Mouse (Mus musculus) E14TG2a.4 (cell line): ENCODE data around the gene Cox7a2l.

Experiments used
- H3K27me3 ChIP-seq: 2 replicates; pipeline ENCODE4 v1.6.1; 2014; ENCODE audit warnings: low read length, control low read depth; ENCODE audit not compliant: insufficient read depth
- H3K36me3 ChIP-seq: 2 replicates; pipeline ENCODE4 v1.6.1; 2014; ENCODE audit warnings: low read length, control low read depth; ENCODE audit not compliant: insufficient read depth
- H3K4me1 ChIP-seq: replicated peaks from 2 replicates; pipeline ENCODE4 v1.6.1; 2014; ENCODE audit warnings: low read depth, low read length, control low read depth
- H3K4me3 ChIP-seq: replicated peaks from 2 replicates; pipeline ENCODE4 v1.5.1; 2014; ENCODE audit warnings: mild to moderate bottlenecking, low read length
- H3K9me3 ChIP-seq: 2 replicates; pipeline ENCODE4 v1.6.1; 2014; ENCODE audit warnings: low read length, control low read depth
- CTCF ChIP-seq: conservative IDR thresholded peaks from 2 replicates; pipeline ENCODE4 v1.5.1; 2014; ENCODE audit warnings: low read length
- NANOG ChIP-seq: IDR thresholded peaks from 2 replicates; pipeline ENCODE4 v1.6.1; 2014; ENCODE audit warnings: borderline replicate concordance, low read length, mixed read lengths
- POU5F1 ChIP-seq: IDR thresholded peaks from 2 replicates; pipeline ENCODE4 v1.6.1; 2014; ENCODE audit warnings: low read length, borderline replicate concordance

Cox7a2l gene

DNA sequence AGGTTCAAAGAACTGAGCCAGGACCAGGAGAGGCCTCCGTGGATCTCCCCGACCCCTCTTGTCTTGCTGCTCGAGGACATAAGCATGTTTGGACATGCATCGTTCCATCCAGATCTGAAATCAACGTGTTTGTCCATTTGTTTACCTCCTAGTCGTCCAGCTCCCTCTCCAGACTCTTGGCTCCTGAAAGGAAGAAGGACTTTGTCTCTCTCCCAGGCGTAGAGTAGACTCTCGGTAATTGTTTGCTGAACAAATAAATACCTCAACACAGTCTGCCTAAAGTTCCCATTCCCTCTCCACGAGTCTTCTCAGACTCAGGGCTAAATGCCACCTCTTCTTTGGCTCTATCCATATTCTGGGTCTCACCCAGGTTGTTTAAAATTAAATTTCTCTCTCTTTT is 16.0 kb upstream of the Cox7a2l start:
- Histone ChIP-seq H3K4me1 (peaks cover 30% of the 10 kb centered on the region), H3K4me3 (no peak overlapping the region), H3K9me3 (peaks cover 6% of the 10 kb centered on the region), H3K36me3 (peaks cover 4% of the 10 kb centered on the region; the same call in 1 of the 2 replicates), H3K27me3 (no peaks in the 10 kb centered on the region)
- no peak for TF ChIP-seq NANOG
- TF ChIP-seq POU5F1: no peak
- TF ChIP-seq CTCF: no peak

DNA sequence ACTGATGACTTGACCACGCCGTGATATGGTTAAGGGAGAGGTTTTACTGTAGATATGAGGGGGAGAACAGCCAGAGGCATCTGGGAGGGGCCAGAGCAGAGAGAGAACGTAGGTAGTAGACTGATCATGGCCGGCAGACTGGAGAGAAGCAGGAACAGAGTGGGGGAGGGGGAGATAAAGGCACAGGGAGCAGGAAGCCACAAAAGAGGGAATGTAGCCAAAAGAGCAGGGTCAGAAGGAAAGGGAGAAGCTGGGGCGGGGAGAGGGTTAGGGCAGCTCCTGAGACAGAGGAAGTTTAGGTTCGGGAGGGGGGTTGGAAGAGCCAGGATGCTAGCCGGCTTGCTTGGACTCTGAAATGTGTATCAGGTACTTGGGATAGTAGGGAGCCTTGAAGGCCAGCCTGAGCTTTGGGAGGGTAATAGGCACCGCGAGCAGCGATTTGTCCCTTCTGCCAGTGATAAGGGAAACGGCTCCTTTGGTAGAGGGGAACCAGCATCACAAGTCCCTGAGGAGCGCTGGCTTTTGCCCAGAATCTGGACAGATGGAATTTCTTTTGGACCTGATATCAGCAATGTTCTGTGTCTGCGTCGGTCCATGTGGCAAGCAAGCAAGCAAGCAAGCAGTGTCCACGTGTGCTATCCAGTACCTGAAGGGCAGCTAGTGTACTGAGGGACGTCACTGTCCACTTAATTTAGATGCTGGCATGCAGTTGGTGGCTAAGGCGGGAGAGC is 10.7 kb upstream of the Cox7a2l start:
- H3K9me3 ChIP-seq: no peaks in the 10 kb centered on the region
- peaks cover 4% of the 10 kb centered on the region; the same call in 1 of the 2 replicates for H3K36me3 ChIP-seq
- TF ChIP-seq CTCF: no peak
- TF ChIP-seq POU5F1: no peak
- TF ChIP-seq NANOG: no peak
- no peaks in the 10 kb centered on the region for H3K27me3 ChIP-seq
- peak overlapping the region; percentile 73 for H3K4me3 ChIP-seq
- peaks cover 73% of the 10 kb centered on the region for H3K4me1 ChIP-seq

DNA sequence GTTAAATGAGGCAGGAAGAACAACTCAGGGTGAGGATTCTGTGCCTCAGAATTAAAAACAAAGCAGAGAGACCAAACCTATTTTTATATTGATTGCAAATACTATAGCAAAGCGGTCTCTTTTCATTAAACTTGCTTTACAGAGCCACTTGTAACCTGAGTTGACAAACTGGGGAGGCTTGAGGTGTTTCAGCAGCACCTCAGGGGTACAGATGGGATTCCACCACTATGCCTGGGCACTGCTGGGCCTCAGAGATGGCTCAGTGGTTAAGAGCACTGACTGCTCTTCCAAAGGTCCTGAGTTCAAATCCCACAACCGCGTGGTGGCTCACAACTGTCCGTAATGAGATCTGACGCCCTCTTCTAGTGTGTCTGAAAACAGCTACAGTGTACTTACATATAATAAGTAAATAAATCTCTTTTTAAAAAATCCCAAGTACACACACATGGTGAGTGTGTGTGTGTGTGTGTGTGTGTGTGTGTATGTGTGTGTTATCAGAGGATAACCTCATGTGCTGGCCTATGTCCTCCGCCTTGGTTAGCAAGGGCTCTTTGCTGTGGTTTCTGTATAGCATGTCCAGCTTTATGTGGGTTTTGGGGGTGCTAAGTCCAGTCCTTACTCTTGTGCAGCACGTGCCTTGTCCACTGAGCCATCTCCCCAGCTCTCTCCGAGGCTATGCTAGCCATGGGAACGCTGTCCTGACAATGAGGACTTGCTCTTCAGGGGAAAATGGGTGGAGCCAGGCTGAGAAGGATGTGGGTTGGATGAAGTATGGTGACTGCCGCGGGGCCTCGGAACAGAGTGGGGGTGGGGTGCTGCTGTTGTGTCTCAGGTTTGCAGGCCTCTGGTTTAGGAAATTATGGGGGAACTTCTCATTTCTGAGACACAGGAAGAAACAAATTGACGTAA is 9.7 kb upstream of the Cox7a2l start:
- TF ChIP-seq POU5F1 (no peak), CTCF (no peak), NANOG (no peak)
- peaks cover 75% of the 10 kb centered on the region for H3K4me1 ChIP-seq
- peak overlapping the region; percentile 80 for H3K4me3 ChIP-seq
- H3K9me3 ChIP-seq: no peaks in the 10 kb centered on the region
- H3K27me3 ChIP-seq: no peaks in the 10 kb centered on the region
- peaks cover 4% of the 10 kb centered on the region; the same call in 1 of the 2 replicates for H3K36me3 ChIP-seq

GRCm38 (mm10) chr17:83526091-83526561 is 9.0 kb upstream of the Cox7a2l start:
- no peaks in the 10 kb centered on the region for H3K27me3 ChIP-seq
- peaks cover 4% of the 10 kb centered on the region; the same call in 1 of the 2 replicates for H3K36me3 ChIP-seq
- peak overlapping the region; percentile 80 for H3K4me3 ChIP-seq
- TF ChIP-seq NANOG (no peak), POU5F1 (no peak), CTCF (no peak)
- peaks cover 81% of the 10 kb centered on the region for H3K4me1 ChIP-seq
- no peaks in the 10 kb centered on the region for H3K9me3 ChIP-seq

- peaks cover 85% of the 10 kb centered on the region for H3K4me1 ChIP-seq
These were observed 8.5 kb upstream of the Cox7a2l start for GRCm38 (mm10) chr17:83525596-83525995.

GRCm38 (mm10) chr17:83524753-83525152 is 7.6 kb upstream of the Cox7a2l start:
- H3K27me3 ChIP-seq: no peaks in the 10 kb centered on the region
- peaks cover 83% of the 10 kb centered on the region for H3K4me1 ChIP-seq
- peak overlapping the region; percentile 80 for H3K4me3 ChIP-seq
- no peaks in the 10 kb centered on the region for H3K9me3 ChIP-seq
- TF ChIP-seq POU5F1 (no peak), NANOG (no peak), CTCF (no peak)
- peaks cover 14% of the 10 kb centered on the region for H3K36me3 ChIP-seq

More at GRCm38 (mm10) chr17:83525596-83525995, 8.5 kb upstream of the Cox7a2l start:
- H3K4me3 ChIP-seq: peak overlapping the region; percentile 80
- no peaks in the 10 kb centered on the region for H3K27me3 ChIP-seq
- TF ChIP-seq POU5F1: no peak
- no peak for TF ChIP-seq CTCF
- no peak for TF ChIP-seq NANOG
- H3K36me3 ChIP-seq: peaks cover 5% of the 10 kb centered on the region
- H3K9me3 ChIP-seq: no peaks in the 10 kb centered on the region

DNA sequence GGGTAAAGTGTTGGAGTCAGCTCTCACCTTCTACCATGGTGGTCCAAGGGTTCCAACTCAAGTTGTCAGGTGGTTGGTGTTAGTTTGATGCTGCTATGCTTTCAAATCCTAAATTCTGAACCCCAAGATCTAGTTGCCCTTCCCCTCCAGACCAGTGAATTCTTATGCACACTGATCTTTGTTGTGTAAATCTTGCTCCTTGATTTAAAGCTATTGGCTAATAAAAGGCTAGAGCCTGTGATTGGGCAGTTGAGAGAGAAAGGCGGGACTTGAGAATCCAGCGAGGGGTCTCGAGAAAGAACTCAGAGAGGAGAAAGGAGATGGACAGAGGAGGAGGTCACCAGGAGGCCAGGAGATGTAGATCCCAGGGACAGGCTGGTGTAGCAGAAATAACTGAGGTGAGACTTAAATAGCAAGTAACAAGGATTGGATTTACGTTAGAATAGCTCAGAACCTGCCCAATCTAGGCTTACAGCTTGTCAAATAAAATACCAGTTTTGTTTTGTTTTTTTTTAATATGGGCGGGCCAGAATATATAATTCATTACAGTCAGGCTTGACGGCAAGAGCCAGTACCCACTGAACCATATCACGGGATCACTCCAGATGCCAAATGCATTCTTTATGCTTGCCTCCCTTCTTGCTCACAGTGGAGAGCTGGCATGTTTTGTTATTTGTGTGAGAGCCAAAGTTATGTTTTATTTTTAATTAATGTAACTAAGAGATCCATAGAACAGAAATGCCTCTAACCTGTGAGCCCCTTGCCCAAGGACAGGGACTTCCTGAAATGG is 5.7 kb upstream of the Cox7a2l start:
- no peak for TF ChIP-seq CTCF
- no peak for TF ChIP-seq NANOG
- TF ChIP-seq POU5F1: peak; percentile 85; the same call in 1 of the 2 replicates
- H3K27me3 ChIP-seq: no peaks in the 10 kb centered on the region
- peaks cover 65% of the 10 kb centered on the region for H3K4me1 ChIP-seq
- H3K4me3 ChIP-seq: peak overlapping the region; percentile 80
- H3K36me3 ChIP-seq: peaks cover 22% of the 10 kb centered on the region
- H3K9me3 ChIP-seq: peaks cover 8% of the 10 kb centered on the region

GRCm38 (mm10) chr17:83521881-83522280 is 4.8 kb upstream of the Cox7a2l start:
- TF ChIP-seq POU5F1 (no peak), NANOG (no peak), CTCF (no peak)
- Histone ChIP-seq H3K36me3 (peaks cover 22% of the 10 kb centered on the region), H3K27me3 (no peaks in the 10 kb centered on the region), H3K4me3 (peak overlapping the region; percentile 80), H3K9me3 (peaks cover 8% of the 10 kb centered on the region), H3K4me1 (peaks cover 56% of the 10 kb centered on the region)
